Mouse (Mus musculus): ENCODE measurements around the gene Tmeff1.

GRCm38 (mm10) chr4:48545966-48546365 lies 39.0 kb upstream of the Tmeff1 start:
- TF ChIP-seq GATA1 (IDR thresholded peaks at IDR 0.05; ENCODE audit: borderline replicate concordance, low read length) (no peak), FLI1 (IDR thresholded peaks at IDR 0.05; ENCODE audit: low read length) (no peak)
